19 mouse cellular contexts compared by ENCODE assay signal in the genomic region with DNA sequence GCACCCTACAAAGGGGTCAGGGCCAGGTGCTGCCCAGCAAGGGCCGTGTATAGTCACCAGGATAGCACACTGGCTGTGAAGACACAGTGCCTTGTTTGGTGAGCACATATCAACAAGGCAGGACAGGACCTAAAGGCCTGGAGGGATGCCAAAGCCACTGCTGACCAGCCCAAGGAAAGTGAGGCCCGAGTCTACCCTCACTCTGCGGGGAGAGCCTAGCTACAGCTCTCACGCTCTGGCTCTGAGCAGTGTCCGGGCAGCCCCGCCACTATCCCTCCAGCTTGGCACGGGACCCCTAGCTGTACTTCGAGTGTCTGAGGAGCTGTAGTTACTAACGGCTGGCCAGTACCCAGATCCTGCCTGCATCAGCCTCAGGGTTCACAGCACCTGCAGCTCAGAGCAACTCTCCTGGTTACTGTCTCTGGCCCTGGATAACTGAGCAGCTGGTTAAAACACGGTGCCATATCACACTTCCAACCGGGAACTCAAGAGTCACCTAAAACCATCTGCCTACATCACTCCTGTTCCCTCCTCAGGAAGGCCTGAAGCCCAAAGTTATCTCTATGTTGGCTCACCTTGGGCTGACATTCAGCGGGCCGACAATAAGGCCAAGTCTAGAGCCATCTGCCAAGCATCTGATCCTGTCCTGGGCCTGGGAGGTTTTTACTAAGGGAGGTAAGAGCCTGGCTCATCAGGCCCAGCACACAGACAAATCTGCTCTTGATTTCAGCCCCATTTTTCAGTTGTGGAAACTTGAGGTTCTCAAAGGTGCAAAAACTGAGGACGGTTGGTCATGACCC. TPM values are rescaled to one million over a fixed set of nuclear protein-coding genes. Genes with fewer than 3 reads are reported as not detected.
A peak's percentile ranks its signal among the peaks of the same experiment; 100 is the strongest.
DNase-seq lines count a peak whose midpoint lies in the region; ATAC-seq lines count a peak whose summit lies in the region.
"Had no signal": no experiment of that assay in that cellular context is flagged by ENCODE, and none has a peak within 500 bp of the region (broad histone marks: within the 10 kb centered on the region; RNA-seq: fewer than 3 reads in every experiment).

No protein-coding gene starts in this region.

- H3K4me2 ChIP-seq in intestine, embryonic 14.5 days (ENCODE audit: low read length) = no peak overlapping the region
- H3K4me2 ChIP-seq in intestine, embryonic 16.5 days (ENCODE audit: low read depth, low read length) = no peak overlapping the region
- H3K4me2 ChIP-seq: embryonic facial prominence, embryonic 15.5 days; liver, embryonic 11.5 days had no signal

- no peaks in the 10 kb centered on the region for H3K27me3 ChIP-seq in intestine, embryonic 14.5 days (replicated peaks; ENCODE audit: control insufficient read depth, insufficient read depth, low read length)
- no peaks in the 10 kb centered on the region for H3K27me3 ChIP-seq in intestine, embryonic 16.5 days (replicated peaks; ENCODE audit: control insufficient read depth, insufficient read depth, low read length)
- H3K27me3 ChIP-seq: embryonic facial prominence, embryonic 15.5 days had no signal

- ATAC-seq in intestine, embryonic 14.5 days (replicated peaks; ENCODE audit: low FRiP score, low TSS enrichment, low read depth) = no peak
- ATAC-seq in intestine, embryonic 16.5 days = no peak
- ATAC-seq: hindbrain, embryonic 16.5 days had no signal

- peaks cover 9% of the 10 kb centered on the region for H3K4me1 ChIP-seq in intestine, embryonic 14.5 days (replicated peaks; ENCODE audit: control insufficient read depth, insufficient read depth, low read length)
- peaks cover 15% of the 10 kb centered on the region for H3K4me1 ChIP-seq in intestine, embryonic 16.5 days (ENCODE audit: control insufficient read depth, insufficient read depth, low read length)

- WGBS in intestine, embryonic 14.5 days = 90% methylated on average over 13 of the region's 14 CpGs
- WGBS in intestine, embryonic 16.5 days = 82% methylated on average over 14 of the region's 14 CpGs

- H3K9me3 ChIP-seq in intestine, embryonic 14.5 days (ENCODE audit: control insufficient read depth, low read length) = no peaks in the 10 kb centered on the region
- H3K9me3 ChIP-seq in intestine, embryonic 16.5 days (ENCODE audit: control insufficient read depth, low read length) = no peaks in the 10 kb centered on the region
- H3K9me3 ChIP-seq: embryonic facial prominence, embryonic 15.5 days had no signal

- peak; percentile 54 to 55 for DNase-seq in cerebellum, postnatal 25 days
- no peak for DNase-seq in cerebellum, adult 9-10 months
- no peak for DNase-seq in intestine, embryonic 14.5 days (ENCODE audit: low spot score)
- DNase-seq in testis, postnatal 10 days (ENCODE audit: low spot score) = peak; percentile 47
- DNase-seq in testis, postnatal 14 days (ENCODE audit: low spot score) = no peak
- DNase-seq in urinary bladder, postnatal 36 days (ENCODE audit: low spot score in 2 of 2) = no peak
- DNase-seq: B cell, adult 2 months; kidney, adult 2 months; kidney, postnatal 10 days; lung, adult 2 months; lung, postnatal 4 days; right cerebral cortex, postnatal 25 days; thymus, adult 2 months had no signal

- 0 out of 2 replicates have a peak overlapping the region, but pooled peaks have one; percentile 2 for H3K9ac ChIP-seq in intestine, embryonic 14.5 days (ENCODE audit: low read length)
- H3K9ac ChIP-seq in intestine, embryonic 16.5 days (ENCODE audit: low read depth, low read length) = no peak overlapping the region
- H3K9ac ChIP-seq: embryonic facial prominence, embryonic 15.5 days had no signal

- no peak overlapping the region for H3K4me3 ChIP-seq in intestine, embryonic 14.5 days (ENCODE audit: low read depth, low read length)
- no peak overlapping the region for H3K4me3 ChIP-seq in intestine, embryonic 16.5 days (ENCODE audit: low read length)
- H3K4me3 ChIP-seq: embryonic facial prominence, embryonic 15.5 days had no signal

- no peak overlapping the region for H3K27ac ChIP-seq in intestine, embryonic 14.5 days (ENCODE audit: low read depth)
- no peak overlapping the region for H3K27ac ChIP-seq in intestine, embryonic 16.5 days (ENCODE audit: low read length)
- H3K27ac ChIP-seq: embryonic facial prominence, embryonic 15.5 days had no signal

- H3K36me3 ChIP-seq in intestine, embryonic 14.5 days (ENCODE audit: control insufficient read depth, insufficient read depth, low read length) = peaks cover 64% of the 10 kb centered on the region
- H3K36me3 ChIP-seq in intestine, embryonic 16.5 days (ENCODE audit: control insufficient read depth, insufficient read depth, low read length) = peaks cover 36% of the 10 kb centered on the region

RNA-seq across cellular contexts. Expression of a gene that starts 4.9 kb away (rescaled TPM):
- polyA plus RNA-seq in intestine, embryonic 14.5 days (2014; fragmentation: Nextera tagmentation; extraction: Ambion mirVana) = 91.9 and 95.5 TPM in 2 replicates
- 77.1 and 78.2 TPM in 2 replicates for polyA plus RNA-seq in intestine, embryonic 16.5 days (2015; fragmentation: Nextera tagmentation; extraction: Ambion mirVana)

RNA-seq across cellular contexts. Expression of a gene that starts 15.1 kb away (rescaled TPM):
- polyA plus RNA-seq in intestine, embryonic 14.5 days (2014; fragmentation: Nextera tagmentation; extraction: Ambion mirVana) = 1.2 and 1.5 TPM in 2 replicates
- 0.65 and 0.78 TPM in 2 replicates for polyA plus RNA-seq in intestine, embryonic 16.5 days (2015; fragmentation: Nextera tagmentation; extraction: Ambion mirVana)
- polyA plus RNA-seq: spleen, adult 2 months had no signal

RNA-seq across cellular contexts. Expression of a gene that starts 21.3 kb away (rescaled TPM):
- polyA plus RNA-seq in intestine, embryonic 14.5 days (2014; fragmentation: Nextera tagmentation; extraction: Ambion mirVana) = 86.9 and 95.1 TPM in 2 replicates
- 57.0 and 63.0 TPM in 2 replicates for polyA plus RNA-seq in intestine, embryonic 16.5 days (2015; fragmentation: Nextera tagmentation; extraction: Ambion mirVana)

RNA-seq across cellular contexts. Expression of a gene that starts 25.0 kb away (rescaled TPM):
- polyA plus RNA-seq in intestine, embryonic 14.5 days (2014; fragmentation: Nextera tagmentation; extraction: Ambion mirVana) = 1.2 and 2.3 TPM in 2 replicates
- polyA plus RNA-seq in intestine, embryonic 16.5 days (2015; fragmentation: Nextera tagmentation; extraction: Ambion mirVana) = 3.9 and 4.8 TPM in 2 replicates

RNA-seq across cellular contexts. Expression of a gene that starts 25.9 kb away (rescaled TPM):
- 1.5 and 1.9 TPM in 2 replicates for polyA plus RNA-seq in intestine, embryonic 14.5 days (2014; fragmentation: Nextera tagmentation; extraction: Ambion mirVana)
- polyA plus RNA-seq in intestine, embryonic 16.5 days (2015; fragmentation: Nextera tagmentation; extraction: Ambion mirVana) = 0.47 and 0.51 TPM in 2 replicates
- polyA plus RNA-seq: heart, postnatal 0 days had no signal

Comparison
In these comparisons a context has a peak if more than half of its experiments do, and no peak if none do; other contexts are left out.
1. DNase-seq: peak in cerebellum, postnatal 25 days (2 of 2) and testis, postnatal 10 days (single experiment); none in cerebellum, adult 9-10 months (single experiment), intestine, embryonic 14.5 days (single experiment), testis, postnatal 14 days (single experiment) and urinary bladder, postnatal 36 days (0 of 2).